Mouse (Mus musculus) embryonic fibroblast, embryonic 13.5 days (primary cell): ENCODE data around the gene Rad51b. TPM values are rescaled to one million over a fixed set of nuclear protein-coding genes. Genes with fewer than 3 reads are reported as not detected.

ENCODE experiments used
- H3K27ac ChIP-seq: 2 replicates; pipeline ENCODE4 v1.5.1; 2012; ENCODE audit warnings: low read length, control low read depth, inconsistent platforms; ENCODE audit not compliant: insufficient read depth
- H3K4me1 ChIP-seq: 2 replicates; pipeline ENCODE4 v1.6.1; 2011; ENCODE audit warnings: low read length; ENCODE audit not compliant: control insufficient read depth, insufficient read depth
- H3K4me3 ChIP-seq: 2 replicates; pipeline ENCODE4 v1.5.1; 2011; ENCODE audit warnings: mild to moderate bottlenecking, control low read depth, low read length; ENCODE audit not compliant: insufficient read depth
- CTCF ChIP-seq: IDR thresholded peaks from 2 replicates; pipeline ENCODE4 v1.5.1; 2011; ENCODE audit warnings: mild to moderate bottlenecking, control low read depth, low read length, moderate library complexity, borderline replicate concordance; ENCODE audit not compliant: insufficient read depth
- POLR2A ChIP-seq: IDR thresholded peaks from 2 replicates; pipeline ENCODE4 v1.6.1; 2011; ENCODE audit warnings: low read depth, mild to moderate bottlenecking, control low read depth, low read length, moderate library complexity
- polyA plus RNA-seq: library from polyadenylated mRNA; stranded (reverse); fragments of >200 nt; gene quantifications from 2 replicates; pipeline ENCODE4 v1.2.4, GENCODE M21; 2011; ENCODE audit warnings: low read depth; ENCODE audit not compliant: missing spikeins, insufficient read length

Gene Rad51b
- polyA plus RNA-seq, 1 experiment: 4.0 TPM

DNA sequence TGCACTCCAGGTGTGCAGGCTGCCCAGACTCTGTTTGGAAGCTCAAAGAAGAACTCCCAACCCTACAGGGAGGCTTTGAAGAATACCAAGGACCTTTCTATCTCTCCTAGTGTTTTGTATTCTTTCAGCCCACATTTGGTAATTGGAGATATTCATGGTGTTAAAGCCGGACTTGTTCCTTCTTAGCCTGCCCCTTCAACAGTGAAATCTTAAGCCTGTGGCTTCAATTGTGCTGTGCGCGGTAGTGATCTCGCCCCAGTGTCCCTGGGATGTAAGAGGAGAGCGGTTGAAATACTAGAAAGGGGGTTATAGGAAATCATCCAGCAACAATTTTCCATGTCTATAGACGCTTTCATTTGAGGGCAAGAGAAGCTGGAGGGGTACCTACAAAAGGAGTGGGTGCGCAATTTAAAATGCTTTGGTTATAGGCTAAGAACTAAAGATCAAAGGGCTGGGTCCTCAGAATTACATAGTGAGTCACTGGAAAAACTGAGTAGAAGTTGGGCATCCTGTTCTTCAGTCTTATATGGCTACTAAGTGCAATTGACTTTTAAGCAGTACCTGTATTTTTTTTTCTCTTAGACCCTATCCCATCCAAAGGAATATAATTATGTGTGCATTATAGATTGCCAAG is 253.1 kb downstream of the Rad51b start:
- Histone ChIP-seq H3K4me3 (no peak overlapping the region), H3K27ac (no peak overlapping the region), H3K4me1 (peaks cover 13% of the 10 kb centered on the region)
- no peak for TF ChIP-seq CTCF
- no peak for TF ChIP-seq POLR2A

GRCm38 (mm10) chr12:79551274-79551673 is 254.2 kb downstream of the Rad51b start:
- Histone ChIP-seq H3K27ac (no peak overlapping the region), H3K4me3 (no peak overlapping the region), H3K4me1 (peaks cover 13% of the 10 kb centered on the region)
- TF ChIP-seq POLR2A (no peak), CTCF (no peak)

GRCm38 (mm10) chr12:79553056-79553455 is 256.0 kb downstream of the Rad51b start:
- Histone ChIP-seq H3K27ac (no peak overlapping the region), H3K4me3 (no peak overlapping the region), H3K4me1 (peaks cover 9% of the 10 kb centered on the region)
- TF ChIP-seq CTCF (no peak), POLR2A (no peak)

- Histone ChIP-seq H3K4me1 (peaks cover 8% of the 10 kb centered on the region), H3K27ac (no peak overlapping the region), H3K4me3 (no peak overlapping the region)
- TF ChIP-seq POLR2A: no peak
- no peak for TF ChIP-seq CTCF
Observed at GRCm38 (mm10) chr12:79557904-79558303, 260.8 kb downstream of the Rad51b start.

DNA sequence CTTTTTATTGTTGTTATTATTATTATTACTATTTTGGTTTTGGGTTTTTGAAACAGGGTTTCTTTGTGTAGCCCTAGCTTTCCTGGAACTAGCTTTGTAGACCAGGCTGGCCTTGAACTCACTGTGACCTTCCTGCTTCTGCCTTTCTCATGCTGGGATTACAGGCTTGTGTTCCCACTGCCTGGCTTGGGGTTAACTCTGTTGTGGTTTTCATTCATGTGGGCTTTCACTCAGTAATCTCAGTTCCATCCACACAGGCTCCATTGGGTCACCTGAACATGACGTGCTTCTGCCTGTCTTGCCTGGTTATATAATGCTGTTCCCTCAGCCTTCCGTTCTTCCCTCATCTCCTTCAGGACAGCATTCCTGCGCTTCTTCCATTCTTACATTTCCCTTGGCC is 261.6 kb downstream of the Rad51b start:
- TF ChIP-seq POLR2A (no peak), CTCF (no peak)
- Histone ChIP-seq H3K4me1 (peaks cover 5% of the 10 kb centered on the region), H3K4me3 (no peak overlapping the region), H3K27ac (peak overlapping the region; percentile 66; the same call in 1 of the 2 replicates)

- Histone ChIP-seq H3K4me3 (no peak overlapping the region), H3K4me1 (peaks cover 5% of the 10 kb centered on the region), H3K27ac (peak overlapping the region; percentile 66)
- TF ChIP-seq CTCF (no peak), POLR2A (no peak)
Observed at GRCm38 (mm10) chr12:79559410-79560015, 262.4 kb downstream of the Rad51b start.

- TF ChIP-seq CTCF: no peak
- TF ChIP-seq POLR2A: no peak
- no peak overlapping the region for H3K4me3 ChIP-seq
- H3K4me1 ChIP-seq: peaks cover 5% of the 10 kb centered on the region
- peak overlapping the region; percentile 66 for H3K27ac ChIP-seq
Observed at GRCm38 (mm10) chr12:79560084-79560699, 263.1 kb downstream of the Rad51b start.

DNA sequence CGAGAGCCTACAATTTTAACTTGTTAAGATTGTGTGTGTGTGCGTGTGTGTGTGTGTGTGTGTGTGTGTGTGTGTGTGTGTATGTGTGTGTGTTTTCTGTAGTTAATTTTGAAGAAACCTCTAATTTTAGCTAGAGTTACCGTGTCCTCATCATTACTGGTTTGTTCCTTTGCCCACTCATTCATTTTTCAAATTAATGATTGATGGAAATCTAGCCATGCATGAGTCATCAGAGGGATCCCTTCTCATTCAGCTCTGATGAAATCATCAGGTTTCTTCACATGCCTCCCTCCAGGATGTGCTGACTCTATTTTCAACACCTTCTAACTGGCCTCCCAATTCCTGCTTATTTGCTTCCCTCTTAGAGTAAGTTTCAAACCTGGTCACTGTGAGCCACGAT is 263.8 kb downstream of the Rad51b start:
- TF ChIP-seq POLR2A (no peak), CTCF (no peak)
- Histone ChIP-seq H3K4me1 (peaks cover 5% of the 10 kb centered on the region), H3K27ac (peak overlapping the region; percentile 37; the same call in 1 of the 2 replicates), H3K4me3 (no peak overlapping the region)

GRCm38 (mm10) chr12:79574159-79575040 is 277.3 kb downstream of the Rad51b start:
- H3K27ac ChIP-seq: peak overlapping the region; percentile 4; the same call in 1 of the 2 replicates

More at GRCm38 (mm10) chr12:79574159-79575040, 277.3 kb downstream of the Rad51b start:
- H3K4me1 ChIP-seq: peaks cover 4% of the 10 kb centered on the region; the same call in 1 of the 2 replicates
- no peak for TF ChIP-seq POLR2A
- TF ChIP-seq CTCF: no peak
- no peak overlapping the region for H3K4me3 ChIP-seq
